Mouse (Mus musculus) liver, embryonic 12.5 days (tissue): ENCODE results near the gene Flrt1. TPM values are rescaled to one million over a fixed set of nuclear protein-coding genes. Genes with fewer than 3 reads are reported as not detected.
A peak's percentile ranks its signal among the peaks of the same experiment; 100 is the strongest.
"Not testable (repeated sequence)": the region's sequence is repeated elsewhere in the genome, so short reads cannot be mapped to it uniquely, and the experiment has no call there.

Experiments used
- ATAC-seq: fragments of 200-750 bp; cut with Nextera tagmentation; 2 replicates; pipeline ENCODE4 v1.8.0; 2017; ENCODE audit warnings: moderate number of reproducible peaks, mild to moderate bottlenecking, moderate library complexity
- H3K27ac ChIP-seq: fragments of 300-500 bp; sonication (generic); 2 replicates; pipeline ENCODE4 v1.5.1; 2016; ENCODE audit warnings: mild to moderate bottlenecking
- H3K27me3 ChIP-seq: fragments of 300-500 bp; sonication (generic); replicated peaks from 2 replicates; pipeline ENCODE4 v1.6.1; 2016; ENCODE audit warnings: mild to moderate bottlenecking, moderate library complexity
- H3K36me3 ChIP-seq: fragments of 300-500 bp; sonication (generic); 2 replicates; pipeline ENCODE4 v1.6.1; 2016; ENCODE audit warnings: mild to moderate bottlenecking, moderate library complexity
- H3K4me1 ChIP-seq: fragments of 300-500 bp; sonication (generic); 2 replicates; pipeline ENCODE4 v1.6.1; 2016
- H3K4me2 ChIP-seq: fragments of 300-500 bp; sonication (generic); 2 replicates; pipeline ENCODE4 v1.6.1; 2016; ENCODE audit warnings: mild to moderate bottlenecking, moderate library complexity
- H3K4me3 ChIP-seq: fragments of 300-500 bp; sonication (generic); 2 replicates; pipeline ENCODE4 v1.5.1; 2016; ENCODE audit warnings: mild to moderate bottlenecking, moderate library complexity
- H3K9ac ChIP-seq: fragments of 300-500 bp; sonication (generic); 2 replicates; pipeline ENCODE4 v1.6.1; 2016; ENCODE audit warnings: mild to moderate bottlenecking, moderate library complexity
- H3K9me3 ChIP-seq: fragments of 300-500 bp; sonication (generic); replicated peaks from 2 replicates; pipeline ENCODE4 v1.6.1; 2016; ENCODE audit warnings: mild to moderate bottlenecking, moderate library complexity
- WGBS: fragments of 180-500 bp; shearing (Covaris S2); methylation state at CpG from one replicate; pipeline ENCODE4 v1.1.7; 2016; ENCODE audit not compliant: insufficient replicate concordance; 5-methylcytosine and 5-hydroxymethylcytosine counted together
- polyA plus RNA-seq: library from polyadenylated mRNA; unstranded; fragments of >200 nt; fragmentation: Nextera tagmentation; extraction: Ambion mirVana; gene quantifications from 2 replicates; pipeline ENCODE4 v1.2.1, GENCODE M21; 2016

Gene Flrt1
- polyA plus RNA-seq, 1 experiment from 2014 or later, result 0.23 TPM

DNA sequence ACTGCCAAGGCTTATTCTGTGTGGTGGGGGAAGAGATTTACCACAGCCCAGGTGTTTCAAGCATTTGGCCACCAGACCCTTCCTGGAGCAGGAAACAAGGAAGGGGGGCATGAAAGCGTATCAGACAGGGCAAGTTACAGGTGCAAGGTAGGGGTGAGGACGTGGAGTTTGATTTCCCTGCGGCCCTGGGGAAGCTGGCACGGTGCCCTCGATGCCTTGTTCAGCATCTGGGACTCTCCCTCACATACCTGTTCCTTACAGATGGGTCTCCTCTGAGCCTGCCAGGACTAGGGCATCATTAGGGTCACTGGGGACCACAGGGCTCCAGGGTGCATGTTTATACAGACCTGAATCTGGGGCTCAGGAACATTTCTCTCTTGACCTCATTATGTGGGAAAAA, 12.8 kb downstream of the Flrt1 start:
- no peak for ATAC-seq
- Histone ChIP-seq H3K4me2 (no peak overlapping the region), H3K9me3 (no peaks in the 10 kb centered on the region), H3K9ac (no peak overlapping the region), H3K27me3 (peaks cover 89% of the 10 kb centered on the region), H3K36me3 (no peaks in the 10 kb centered on the region), H3K4me1 (no peaks in the 10 kb centered on the region), H3K4me3 (no peak overlapping the region), H3K27ac (no peak overlapping the region)
- 78% methylated on average over 5 of the region's 5 CpGs for WGBS

- Histone ChIP-seq H3K4me1 (no peaks in the 10 kb centered on the region), H3K4me2 (no peak overlapping the region), H3K9me3 (no peaks in the 10 kb centered on the region), H3K27me3 (peaks cover 89% of the 10 kb centered on the region), H3K27ac (no peak overlapping the region), H3K4me3 (no peak overlapping the region), H3K9ac (no peak overlapping the region), H3K36me3 (no peaks in the 10 kb centered on the region)
- 0 out of 2 replicates have a peak, but pooled peaks have one; percentile 36 for ATAC-seq
- 67% methylated on average over 10 of the region's 10 CpGs for WGBS
These were observed 14.0 kb downstream of the Flrt1 start for GRCm38 (mm10) chr19:7091448-7092050.

- peaks cover 89% of the 10 kb centered on the region for H3K27me3 ChIP-seq
- H3K9me3 ChIP-seq, result no peaks in the 10 kb centered on the region
- no peaks in the 10 kb centered on the region for H3K36me3 ChIP-seq
- ATAC-seq, result no peak
- no peak overlapping the region for H3K9ac ChIP-seq
- WGBS, result 51% methylated on average over 10 of the region's 10 CpGs
- no peak overlapping the region for H3K4me3 ChIP-seq
- no peak overlapping the region for H3K27ac ChIP-seq
- H3K4me1 ChIP-seq, result no peaks in the 10 kb centered on the region
- no peak overlapping the region for H3K4me2 ChIP-seq
These were observed 15.0 kb downstream of the Flrt1 start for GRCm38 (mm10) chr19:7090369-7091064.

- Histone ChIP-seq H3K9ac (no peak overlapping the region), H3K4me1 (no peaks in the 10 kb centered on the region), H3K27ac (no peak overlapping the region), H3K27me3 (peaks cover 89% of the 10 kb centered on the region), H3K9me3 (no peaks in the 10 kb centered on the region), H3K4me3 (no peak overlapping the region), H3K36me3 (no peaks in the 10 kb centered on the region), H3K4me2 (no peak overlapping the region)
- WGBS, result 24% methylated on average over 7 of the region's 7 CpGs
- peak; percentile 64 for ATAC-seq
These were observed 15.7 kb downstream of the Flrt1 start for GRCm38 (mm10) chr19:7089842-7090251.

- Histone ChIP-seq H3K4me3 (no peak overlapping the region), H3K27ac (no peak overlapping the region), H3K27me3 (peaks cover 94% of the 10 kb centered on the region), H3K9ac (no peak overlapping the region), H3K4me2 (no peak overlapping the region), H3K36me3 (no peaks in the 10 kb centered on the region), H3K4me1 (no peaks in the 10 kb centered on the region), H3K9me3 (no peaks in the 10 kb centered on the region)
- no peak for ATAC-seq
- WGBS, result 58% methylated on average over 5 of the region's 5 CpGs
These were observed 16.5 kb downstream of the Flrt1 start for GRCm38 (mm10) chr19:7089050-7089449.

DNA sequence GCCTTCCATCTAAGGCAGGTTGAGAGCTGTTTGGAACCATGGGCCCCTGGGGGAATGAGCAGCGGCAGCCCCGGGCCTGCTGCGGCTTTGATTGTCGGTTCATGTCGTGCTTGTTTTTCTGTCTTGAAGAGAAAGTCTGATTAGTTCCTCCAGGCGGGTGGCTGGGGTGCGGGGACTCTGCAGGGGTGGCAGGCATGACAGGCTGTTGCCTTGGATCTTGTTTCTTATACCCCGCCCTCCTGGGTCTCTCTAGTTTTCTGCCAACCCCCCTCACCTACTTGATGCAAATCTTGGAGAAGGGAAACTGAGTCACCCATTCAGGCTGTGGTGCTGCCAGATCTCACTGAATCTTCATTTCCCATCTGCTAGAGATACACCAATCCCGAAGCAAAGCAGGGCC, 17.0 kb downstream of the Flrt1 start:
- Histone ChIP-seq H3K9me3 (no peaks in the 10 kb centered on the region), H3K4me3 (no peak overlapping the region), H3K27me3 (peaks cover 94% of the 10 kb centered on the region), H3K4me1 (no peaks in the 10 kb centered on the region), H3K4me2 (no peak overlapping the region), H3K9ac (no peak overlapping the region), H3K36me3 (no peaks in the 10 kb centered on the region), H3K27ac (no peak overlapping the region)
- ATAC-seq, result no peak
- WGBS, result 21% methylated on average over 9 of the region's 9 CpGs

GRCm38 (mm10) chr19:7084734-7085133, 20.8 kb downstream of the Flrt1 start:
- Histone ChIP-seq H3K36me3 (no peaks in the 10 kb centered on the region), H3K9ac (no peak overlapping the region), H3K9me3 (no peaks in the 10 kb centered on the region), H3K27ac (no peak overlapping the region), H3K27me3 (peaks cover 83% of the 10 kb centered on the region), H3K4me3 (no peak overlapping the region), H3K4me2 (no peak overlapping the region), H3K4me1 (no peaks in the 10 kb centered on the region)
- WGBS, result 71% methylated on average over 15 of the region's 15 CpGs
- ATAC-seq, result no peak

GRCm38 (mm10) chr19:7083035-7083794, 22.3 kb downstream of the Flrt1 start:
- no peaks in the 10 kb centered on the region for H3K4me1 ChIP-seq
- ATAC-seq, result no peak
- no peak overlapping the region for H3K4me3 ChIP-seq
- H3K27ac ChIP-seq, result no peak overlapping the region
- 47% methylated on average over 14 of the region's 14 CpGs for WGBS
- H3K9ac ChIP-seq, result no peak overlapping the region
- no peaks in the 10 kb centered on the region for H3K9me3 ChIP-seq
- H3K4me2 ChIP-seq, result no peak overlapping the region
- peaks cover 69% of the 10 kb centered on the region for H3K27me3 ChIP-seq
- no peaks in the 10 kb centered on the region for H3K36me3 ChIP-seq

DNA sequence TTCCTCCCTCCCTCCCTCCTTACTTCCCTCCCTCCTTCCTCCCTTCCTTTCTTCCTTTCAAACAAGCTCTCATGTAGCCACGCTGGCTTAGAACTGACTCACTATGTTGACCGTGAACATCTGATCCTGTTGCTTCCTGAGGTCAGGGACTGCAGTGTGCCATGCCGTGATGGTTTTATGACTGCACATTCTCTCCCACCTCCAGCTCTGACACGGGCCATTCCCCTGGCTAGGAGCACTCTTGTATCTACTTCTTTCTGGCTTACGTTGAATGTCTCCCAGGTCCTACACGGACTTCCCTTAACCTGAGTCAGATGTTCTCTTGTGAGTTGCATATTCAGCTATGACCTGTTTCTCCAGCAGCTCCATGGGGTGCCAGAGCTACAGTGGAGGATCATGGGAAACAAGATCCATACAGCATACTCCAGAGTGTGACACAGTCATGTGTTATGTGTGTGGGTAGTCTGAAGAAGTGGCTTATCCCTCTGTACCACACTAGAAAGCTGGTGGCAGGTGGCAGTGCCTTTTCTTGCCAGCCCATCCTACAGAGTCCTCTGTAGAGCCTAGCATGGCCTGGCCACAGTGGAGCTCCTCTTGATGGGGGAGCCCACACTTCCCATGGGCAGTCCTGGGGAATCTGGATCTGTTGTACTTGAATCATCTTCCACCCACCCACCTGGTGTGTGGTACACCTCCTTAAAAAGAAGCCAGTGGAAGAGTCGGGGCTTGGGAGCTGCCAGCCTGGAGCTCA, 23.8 kb downstream of the Flrt1 start:
- Histone ChIP-seq H3K4me2 (no peak overlapping the region), H3K9me3 (no peaks in the 10 kb centered on the region), H3K36me3 (no peaks in the 10 kb centered on the region), H3K9ac (no peak overlapping the region), H3K4me3 (no peak overlapping the region), H3K27me3 (peaks cover 54% of the 10 kb centered on the region), H3K27ac (no peak overlapping the region), H3K4me1 (no peaks in the 10 kb centered on the region)
- no peak for ATAC-seq
- 60% methylated on average over 7 of the region's 7 CpGs for WGBS

GRCm38 (mm10) chr19:7078271-7078670, 27.3 kb downstream of the Flrt1 start:
- no peak for ATAC-seq
- H3K4me3 ChIP-seq, result no peak overlapping the region
- H3K9me3 ChIP-seq, result no peaks in the 10 kb centered on the region
- WGBS, result 78% methylated on average over 7 of the region's 7 CpGs
- no peaks in the 10 kb centered on the region for H3K36me3 ChIP-seq
- H3K9ac ChIP-seq, result no peak overlapping the region
- H3K4me1 ChIP-seq, result no peaks in the 10 kb centered on the region
- H3K4me2 ChIP-seq, result no peak overlapping the region
- H3K27me3 ChIP-seq, result peaks cover 34% of the 10 kb centered on the region
- no peak overlapping the region for H3K27ac ChIP-seq

- ATAC-seq, result no peak
- Histone ChIP-seq H3K27ac (no peak overlapping the region), H3K27me3 (peaks cover 34% of the 10 kb centered on the region), H3K4me1 (no peaks in the 10 kb centered on the region), H3K36me3 (no peaks in the 10 kb centered on the region), H3K4me3 (no peak overlapping the region), H3K9ac (no peak overlapping the region), H3K4me2 (no peak overlapping the region), H3K9me3 (no peaks in the 10 kb centered on the region)
- 59% methylated on average over 9 of the region's 9 CpGs for WGBS
These were observed 27.9 kb downstream of the Flrt1 start for GRCm38 (mm10) chr19:7077666-7078065.

GRCm38 (mm10) chr19:7075336-7075735, 30.2 kb downstream of the Flrt1 start:
- not testable (repeated sequence) for ATAC-seq

More at GRCm38 (mm10) chr19:7075336-7075735, 30.2 kb downstream of the Flrt1 start:
- not testable (repeated sequence) for H3K4me1 ChIP-seq, H3K9ac ChIP-seq, H3K27ac ChIP-seq, H3K9me3 ChIP-seq, H3K36me3 ChIP-seq, H3K4me3 ChIP-seq, H3K4me2 ChIP-seq
- 75% methylated on average over 11 of the region's 11 CpGs for WGBS
- H3K27me3 ChIP-seq, result peaks cover 44% of the 10 kb centered on the region
